Mouse (Mus musculus): Measurements from ENCODE around the gene Zfp40.

Zfp40 gene

DNA sequence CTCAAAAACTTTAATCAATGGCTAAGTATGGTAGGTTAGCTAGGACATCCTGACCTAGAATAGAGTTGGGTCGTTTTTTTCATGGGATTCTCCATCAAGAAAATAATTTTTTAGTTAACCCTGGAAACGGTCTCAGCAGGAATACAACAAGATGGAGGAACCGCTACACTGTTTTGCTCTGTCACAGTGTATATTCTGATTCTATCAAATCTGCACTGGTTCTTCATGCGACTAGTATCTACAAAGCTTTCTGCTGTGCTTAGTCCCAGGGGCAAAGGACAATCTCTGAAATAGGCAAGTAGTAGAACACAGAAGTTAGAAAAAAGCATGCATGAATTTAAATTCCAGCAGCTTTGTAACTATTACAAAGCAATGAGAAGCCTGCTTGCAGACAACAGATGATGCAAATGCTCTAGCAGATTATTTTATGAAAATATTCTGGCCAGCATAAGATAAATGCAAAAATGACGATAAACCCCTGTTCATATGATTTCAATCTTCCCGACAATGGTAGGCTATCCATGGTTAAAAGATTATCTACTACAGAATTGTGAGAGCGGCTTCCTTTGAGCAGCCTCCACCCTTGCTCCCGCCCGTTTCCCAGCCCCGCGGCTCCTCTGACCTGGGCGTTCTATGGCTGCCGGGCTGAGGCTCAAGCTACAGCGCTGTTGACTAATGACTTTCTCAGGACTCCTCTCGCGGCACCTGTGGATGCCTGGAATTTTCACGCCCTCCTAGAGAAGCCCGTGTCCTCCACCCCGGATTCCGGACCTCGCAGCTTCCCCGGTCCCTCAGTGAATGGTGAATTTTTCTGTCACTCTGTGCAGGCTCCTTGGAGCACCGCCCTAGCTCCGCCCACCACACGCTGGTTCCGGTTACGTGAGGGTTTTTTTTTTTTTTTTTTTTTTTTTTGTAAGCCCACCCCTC is at the start of gene Zfp40:
Gene Zfp40 (minus strand): TSS at position 800 of the 927 bp plus-strand sequence.
- peak; percentile 92 to 95 for DNase-seq

GRCm38 (mm10) chr17:23218320-23218719 is 25.3 kb upstream of the Zfp40 start:
- no peak for DNase-seq

GRCm38 (mm10) chr17:23199856-23200255 is 6.8 kb upstream of the Zfp40 start:
- DNase-seq: peak in 1 of 2 experiments; percentile 15

DNA sequence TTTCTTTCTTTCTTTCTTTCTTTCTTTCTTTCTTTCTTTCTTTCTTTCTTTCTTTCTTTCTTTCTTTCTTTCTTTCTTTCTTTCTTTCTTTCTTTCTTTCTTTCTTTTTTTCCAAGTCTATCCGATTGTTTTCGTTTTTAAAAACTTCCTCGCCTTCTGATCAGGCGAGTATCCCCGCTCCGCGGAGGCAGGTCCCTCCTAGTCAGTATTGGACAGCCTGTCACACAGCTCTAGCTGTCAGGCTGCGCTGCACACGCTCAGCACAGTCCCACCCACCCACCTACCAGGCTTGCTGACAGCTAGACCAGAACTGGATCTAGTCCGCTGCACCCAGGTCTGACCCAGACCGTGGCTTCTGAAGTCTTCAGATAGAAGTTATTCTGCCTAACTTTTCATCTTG is 389 bp upstream of the Zfp40 start:
- DNase-seq: peak; percentile 51 to 70

- DNase-seq: peak in 1 of 2 experiments; percentile 3
Observed at GRCm38 (mm10) chr17:23187680-23188079, 5.4 kb downstream of the Zfp40 start.
